Mouse (Mus musculus): ENCODE results near the gene Pou6f1. TPM values are rescaled to one million over a fixed set of nuclear protein-coding genes. Genes with fewer than 3 reads are reported as not detected.
"Not testable (repeated sequence)": the region's sequence is repeated elsewhere in the genome, so short reads cannot be mapped to it uniquely, and the experiment has no call there.

Pou6f1 gene
- polyA plus RNA-seq, 1 experiment from 2014 or later, result 32.4 TPM

GRCm38 (mm10) chr15:100632323-100632722, 32.5 kb upstream of the Pou6f1 start:
- Histone ChIP-seq H3K27ac (replicated peaks) (no peak overlapping the region), H3K4me1 (peaks cover 20% of the 10 kb centered on the region), H3K36me3 (no peaks in the 10 kb centered on the region), H3K4me2 (no peak overlapping the region), H3K9me3 (replicated peaks) (no peaks in the 10 kb centered on the region), H3K4me3 (replicated peaks) (no peak overlapping the region), H3K27me3 (replicated peaks) (peaks cover 43% of the 10 kb centered on the region), H3K9ac (replicated peaks) (no peak overlapping the region)
- no peak for ATAC-seq (ENCODE audit: low FRiP score)
- WGBS, result 96% methylated on average over 5 of the region's 5 CpGs

GRCm38 (mm10) chr15:100631454-100632170, 31.8 kb upstream of the Pou6f1 start:
- no peak overlapping the region for H3K4me2 ChIP-seq
- no peaks in the 10 kb centered on the region for H3K9me3 ChIP-seq (replicated peaks)
- no peak overlapping the region for H3K9ac ChIP-seq (replicated peaks)
- peaks cover 36% of the 10 kb centered on the region for H3K27me3 ChIP-seq (replicated peaks)
- peaks cover 13% of the 10 kb centered on the region for H3K4me1 ChIP-seq
- ATAC-seq (ENCODE audit: low FRiP score), result no peak
- 86% methylated on average over 12 of the region's 12 CpGs for WGBS
- no peaks in the 10 kb centered on the region for H3K36me3 ChIP-seq
- no peak overlapping the region for H3K4me3 ChIP-seq (replicated peaks)
- no peak overlapping the region for H3K27ac ChIP-seq (replicated peaks)

DNA sequence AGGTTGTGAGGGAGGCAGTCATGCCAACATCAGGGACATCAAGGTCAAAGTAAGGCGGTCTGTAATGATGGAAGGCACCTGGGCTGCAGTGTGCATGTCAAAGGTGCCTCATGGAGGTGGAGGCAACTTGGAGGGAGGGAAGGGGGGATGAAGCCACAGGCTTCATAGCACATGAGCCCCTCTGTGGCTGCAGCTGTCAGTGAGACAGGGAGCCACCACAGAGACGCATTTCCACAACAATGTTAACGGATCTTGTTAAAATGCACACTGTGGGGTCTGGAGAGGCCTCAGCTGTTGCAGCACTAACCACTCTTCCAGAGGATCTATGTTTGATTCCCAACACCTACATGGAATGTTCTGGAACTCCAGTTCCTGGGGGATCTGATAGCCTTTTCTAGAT, 30.3 kb upstream of the Pou6f1 start:
- no peak for ATAC-seq (ENCODE audit: low FRiP score)
- Histone ChIP-seq H3K4me2 (no peak overlapping the region), H3K27ac (replicated peaks) (no peak overlapping the region), H3K4me3 (replicated peaks) (no peak overlapping the region), H3K4me1 (peaks cover 6% of the 10 kb centered on the region; the same call in 1 of the 2 replicates), H3K9me3 (replicated peaks) (no peaks in the 10 kb centered on the region), H3K9ac (replicated peaks) (no peak overlapping the region), H3K36me3 (no peaks in the 10 kb centered on the region), H3K27me3 (replicated peaks) (peaks cover 21% of the 10 kb centered on the region)
- WGBS, result 55% methylated on average over 3 of the region's 3 CpGs

DNA sequence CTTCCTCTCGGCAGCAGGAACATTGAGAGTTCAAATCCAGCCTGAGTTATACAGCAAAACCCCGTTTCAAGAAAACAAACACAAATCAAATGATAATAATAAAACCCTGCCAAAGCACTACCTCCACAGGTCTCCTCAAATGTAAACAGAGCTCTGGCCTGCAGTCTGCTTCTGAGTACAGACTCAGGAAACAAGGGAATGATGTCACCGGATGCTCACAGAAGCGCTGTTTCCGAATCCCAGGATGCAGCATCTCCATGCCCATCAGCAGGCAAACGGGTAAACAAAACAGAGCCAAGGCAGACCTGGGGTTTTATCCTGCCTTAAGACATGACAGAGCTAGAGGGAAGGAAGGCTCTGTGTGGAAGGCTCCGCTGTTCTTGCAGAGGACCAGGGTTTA, 29.0 kb upstream of the Pou6f1 start:
- H3K4me2 ChIP-seq, result no peak overlapping the region
- ATAC-seq (ENCODE audit: low FRiP score), result no peak
- no peak overlapping the region for H3K9ac ChIP-seq (replicated peaks)
- peaks cover 10% of the 10 kb centered on the region for H3K27me3 ChIP-seq (replicated peaks)
- no peak overlapping the region for H3K4me3 ChIP-seq (replicated peaks)
- H3K4me1 ChIP-seq, result peaks cover 6% of the 10 kb centered on the region; the same call in 1 of the 2 replicates
- H3K36me3 ChIP-seq, result no peaks in the 10 kb centered on the region
- H3K27ac ChIP-seq (replicated peaks), result no peak overlapping the region
- WGBS, result 54% methylated on average over 7 of the region's 7 CpGs
- no peaks in the 10 kb centered on the region for H3K9me3 ChIP-seq (replicated peaks)

GRCm38 (mm10) chr15:100627774-100628370, 28.1 kb upstream of the Pou6f1 start:
- ATAC-seq (ENCODE audit: low FRiP score), result no peak
- WGBS, result 5% methylated on average over 11 of the region's 11 CpGs
- Histone ChIP-seq H3K27ac (replicated peaks) (no peak overlapping the region), H3K4me2 (no peak overlapping the region), H3K4me3 (replicated peaks) (no peak overlapping the region), H3K9me3 (replicated peaks) (no peaks in the 10 kb centered on the region), H3K9ac (replicated peaks) (no peak overlapping the region), H3K36me3 (no peaks in the 10 kb centered on the region), H3K4me1 (peaks cover 6% of the 10 kb centered on the region; the same call in 1 of the 2 replicates), H3K27me3 (replicated peaks) (peaks cover 4% of the 10 kb centered on the region; the same call in 1 of the 2 replicates)

GRCm38 (mm10) chr15:100627287-100627686, 27.5 kb upstream of the Pou6f1 start:
- ATAC-seq (ENCODE audit: low FRiP score), result no peak
- Histone ChIP-seq H3K9me3 (replicated peaks) (no peaks in the 10 kb centered on the region), H3K27me3 (replicated peaks) (peaks cover 2% of the 10 kb centered on the region; the same call in 1 of the 2 replicates), H3K4me1 (peaks cover 6% of the 10 kb centered on the region; the same call in 1 of the 2 replicates), H3K9ac (replicated peaks) (no peak overlapping the region), H3K36me3 (no peaks in the 10 kb centered on the region), H3K4me3 (replicated peaks) (no peak overlapping the region), H3K4me2 (no peak overlapping the region), H3K27ac (replicated peaks) (no peak overlapping the region)
- WGBS, result 11% methylated on average over 10 of the region's 10 CpGs

DNA sequence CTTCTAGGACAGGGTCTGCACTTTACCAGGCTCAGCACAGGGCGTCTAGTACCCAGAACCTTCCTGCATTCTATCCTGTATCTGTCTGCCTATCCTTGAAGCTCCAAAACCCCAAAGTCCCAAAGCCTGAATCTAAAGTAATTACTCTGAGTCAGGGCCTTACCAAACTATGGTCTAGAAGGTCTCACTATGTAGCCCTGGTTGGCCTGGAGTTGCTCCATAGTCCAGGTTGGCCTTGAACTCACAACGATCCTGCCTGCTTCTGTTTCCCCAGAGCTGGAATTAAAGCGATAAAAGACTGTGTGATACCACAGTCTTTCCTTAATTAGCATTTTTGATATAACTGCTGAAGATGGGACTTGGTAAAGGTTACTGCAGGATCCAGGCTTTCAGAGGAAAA, 24.7 kb upstream of the Pou6f1 start:
- ATAC-seq (ENCODE audit: low FRiP score), result no peak
- no peaks in the 10 kb centered on the region for H3K9me3 ChIP-seq (replicated peaks)

DNA sequence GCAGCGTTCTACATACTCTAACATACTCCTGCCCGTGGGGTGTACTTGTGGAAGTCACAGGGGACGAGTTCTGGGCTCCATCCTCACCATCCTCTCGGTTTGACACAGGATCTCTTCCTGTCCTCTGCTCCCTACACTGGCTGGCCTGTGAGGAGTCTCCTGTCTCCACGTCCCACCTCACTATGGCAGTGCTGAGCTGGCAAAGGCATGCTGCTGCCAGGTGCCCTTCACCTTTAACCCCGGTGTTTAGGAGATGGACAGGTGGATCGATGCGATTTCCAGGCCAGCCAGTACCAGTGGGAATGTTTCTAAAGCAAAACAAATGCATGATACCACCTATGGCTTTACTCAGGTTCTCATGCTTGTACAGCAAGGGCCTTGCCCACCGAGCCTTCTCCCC, 24.0 kb upstream of the Pou6f1 start:
- Histone ChIP-seq H3K4me2 (no peak overlapping the region), H3K9me3 (replicated peaks) (no peaks in the 10 kb centered on the region), H3K4me1 (peaks cover 6% of the 10 kb centered on the region; the same call in 1 of the 2 replicates), H3K27me3 (replicated peaks) (no peaks in the 10 kb centered on the region), H3K27ac (replicated peaks) (no peak overlapping the region), H3K4me3 (replicated peaks) (no peak overlapping the region), H3K9ac (replicated peaks) (no peak overlapping the region), H3K36me3 (peaks cover 21% of the 10 kb centered on the region)
- no peak for ATAC-seq (ENCODE audit: low FRiP score)
- 91% methylated on average over 9 of the region's 9 CpGs for WGBS

More for the DNA sequence above, 24.7 kb upstream of the Pou6f1 start:
- Histone ChIP-seq H3K27me3 (replicated peaks) (no peaks in the 10 kb centered on the region), H3K4me1 (peaks cover 6% of the 10 kb centered on the region; the same call in 1 of the 2 replicates), H3K27ac (replicated peaks) (no peak overlapping the region), H3K4me2 (no peak overlapping the region), H3K4me3 (replicated peaks) (no peak overlapping the region), H3K36me3 (peaks cover 14% of the 10 kb centered on the region), H3K9ac (replicated peaks) (no peak overlapping the region)
- 94% methylated on average over 3 of the region's 3 CpGs for WGBS

DNA sequence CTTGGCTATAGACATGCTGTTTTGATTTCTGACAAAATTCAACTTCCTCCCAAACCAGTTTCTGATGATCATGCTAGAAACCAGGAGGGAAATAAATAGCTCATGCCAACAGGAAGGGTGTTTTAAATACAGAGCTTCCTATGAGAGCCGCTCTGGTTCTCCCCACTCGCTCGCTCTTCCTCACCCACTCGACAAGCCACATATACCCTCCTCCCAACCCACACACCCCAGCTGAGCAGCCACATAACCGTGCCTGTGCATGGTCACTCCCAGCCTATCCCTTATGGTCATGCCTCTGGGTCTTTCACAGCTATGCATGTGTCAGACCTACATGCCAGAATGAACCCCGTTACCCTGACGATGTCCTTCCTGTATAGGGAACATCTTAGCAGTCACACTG, 22.4 kb upstream of the Pou6f1 start:
- Histone ChIP-seq H3K4me2 (no peak overlapping the region), H3K36me3 (peaks cover 34% of the 10 kb centered on the region), H3K4me3 (replicated peaks) (no peak overlapping the region), H3K9me3 (replicated peaks) (no peaks in the 10 kb centered on the region), H3K9ac (replicated peaks) (no peak overlapping the region), H3K27me3 (replicated peaks) (no peaks in the 10 kb centered on the region), H3K27ac (replicated peaks) (no peak overlapping the region), H3K4me1 (peaks cover under 1% of the 10 kb centered on the region; the same call in 1 of the 2 replicates)
- ATAC-seq (ENCODE audit: low FRiP score), result no peak
- 89% methylated on average over 7 of the region's 7 CpGs for WGBS

- 81% methylated on average over 9 of the region's 9 CpGs for WGBS
- ATAC-seq (ENCODE audit: low FRiP score); H3K9me3 ChIP-seq (replicated peaks); H3K4me3 ChIP-seq (replicated peaks); H3K4me2 ChIP-seq; H3K4me1 ChIP-seq; H3K27ac ChIP-seq (replicated peaks); H3K27me3 ChIP-seq (replicated peaks); H3K9ac ChIP-seq (replicated peaks): not testable (repeated sequence)
- H3K36me3 ChIP-seq, result peaks cover 34% of the 10 kb centered on the region
Measured at GRCm38 (mm10) chr15:100621671-100622070, 21.9 kb upstream of the Pou6f1 start.

GRCm38 (mm10) chr15:100619200-100619599, 19.4 kb upstream of the Pou6f1 start:
- Histone ChIP-seq H3K4me2 (no peak overlapping the region), H3K27me3 (replicated peaks) (no peaks in the 10 kb centered on the region), H3K9me3 (replicated peaks) (no peaks in the 10 kb centered on the region), H3K4me3 (replicated peaks) (no peak overlapping the region), H3K9ac (replicated peaks) (no peak overlapping the region), H3K4me1 (peaks cover 17% of the 10 kb centered on the region), H3K27ac (replicated peaks) (no peak overlapping the region), H3K36me3 (peaks cover 34% of the 10 kb centered on the region)
- ATAC-seq (ENCODE audit: low FRiP score), result no peak
- 91% methylated on average over 7 of the region's 7 CpGs for WGBS

DNA sequence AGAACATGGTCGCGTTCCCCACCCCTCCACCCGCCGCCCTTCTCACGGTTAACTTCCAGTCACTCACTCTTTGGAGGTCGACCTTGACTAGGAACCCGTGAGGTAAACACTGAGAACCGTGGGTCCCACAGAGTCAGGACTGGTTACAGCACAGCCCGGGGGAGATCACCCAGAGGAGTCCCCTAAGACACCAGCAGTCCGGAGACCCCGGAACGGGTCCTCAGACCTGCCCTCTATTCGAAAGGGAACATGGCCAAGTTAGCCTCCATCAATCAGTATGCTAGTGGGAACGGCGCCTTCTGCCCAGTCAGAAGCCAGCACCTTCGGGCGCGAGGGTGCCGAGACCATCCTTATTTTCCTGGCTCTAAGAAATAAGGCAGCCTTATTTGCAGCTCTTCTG, 16.4 kb upstream of the Pou6f1 start:
- Histone ChIP-seq H3K4me2 (peak overlapping the region; percentile 71), H3K27ac (replicated peaks) (peak overlapping the region; percentile 96), H3K4me3 (replicated peaks) (peak overlapping the region; percentile 84), H3K27me3 (replicated peaks) (no peaks in the 10 kb centered on the region), H3K4me1 (peaks cover 28% of the 10 kb centered on the region), H3K36me3 (peaks cover 34% of the 10 kb centered on the region), H3K9me3 (replicated peaks) (no peaks in the 10 kb centered on the region), H3K9ac (replicated peaks) (peak overlapping the region; percentile 78)
- peak; percentile 7 for ATAC-seq (ENCODE audit: low FRiP score)
- WGBS, result 0% methylated on average over 19 of the region's 19 CpGs

Measured in neural tube, embryonic 15.5 days (tissue).